14 mouse cellular contexts compared by ENCODE assay signal in genomic region chr7:46556358-46557118, GRCm38 (mm10).
DNase-seq lines count a peak whose midpoint lies in the region; ATAC-seq and TF ChIP-seq lines count a peak whose summit lies in the region.
"Had no signal": no experiment of that assay in that cellular context is flagged by ENCODE, and none has a peak within 500 bp of the region (broad histone marks: within the 10 kb centered on the region; RNA-seq: fewer than 3 reads in every experiment).

No protein-coding gene starts in this region.

- intact Hi-C loops in gastrocnemius, adult 2 months (cut with DNase I): no loop called here

- no peak overlapping the region for H3K4me2 ChIP-seq in forebrain, embryonic 14.5 days (ENCODE audit: low read length)
- H3K4me2 ChIP-seq in hindbrain, postnatal 0 days (ENCODE audit: low read depth, low read length): no peak overlapping the region
- H3K4me2 ChIP-seq in neural tube, embryonic 14.5 days (ENCODE audit: low read depth, low read length): no peak overlapping the region
- H3K4me2 ChIP-seq: liver, embryonic 13.5 days had no signal

- ATAC-seq in forebrain, embryonic 14.5 days: peak; percentile 94
- ATAC-seq in hindbrain, postnatal 0 days: peak; percentile 71
- ATAC-seq in neural tube, embryonic 14.5 days (ENCODE audit: low read depth): peak; percentile 83
- ATAC-seq: intestine, embryonic 16.5 days had no signal

- H3K9me3 ChIP-seq in forebrain, embryonic 14.5 days (replicated peaks; ENCODE audit: control insufficient read depth, low read length): no peaks in the 10 kb centered on the region
- no peaks in the 10 kb centered on the region for H3K9me3 ChIP-seq in hindbrain, postnatal 0 days (ENCODE audit: low read length)
- H3K9me3 ChIP-seq in neural tube, embryonic 14.5 days (ENCODE audit: control insufficient read depth, low read length): no peaks in the 10 kb centered on the region
- H3K9me3 ChIP-seq: liver, embryonic 13.5 days had no signal

- TF ChIP-seq CTCF in hindbrain, postnatal 0 days (IDR thresholded peaks at IDR 0.05; ENCODE audit: low read depth): no peak
- no peak for TF ChIP-seq CTCF in gastrocnemius, adult 2 months (IDR thresholded peaks at IDR 0.05)

- H3K9ac ChIP-seq in forebrain, embryonic 14.5 days (ENCODE audit: low read length): peak overlapping the region; percentile 40; the same call in 1 of the 2 replicates
- H3K9ac ChIP-seq in hindbrain, postnatal 0 days (replicated peaks; ENCODE audit: low read length): no peak overlapping the region
- no peak overlapping the region for H3K9ac ChIP-seq in neural tube, embryonic 14.5 days (replicated peaks; ENCODE audit: low read depth, low read length)
- H3K9ac ChIP-seq: liver, embryonic 13.5 days had no signal

- DNase-seq in adrenal gland, postnatal 14 days: peak; percentile 2
- DNase-seq in adrenal gland, postnatal 10 days: no peak
- DNase-seq in forebrain, embryonic 14.5 days (ENCODE audit: low spot score): peak; percentile 88
- DNase-seq in hindbrain, postnatal 0 days (ENCODE audit: low spot score): peak; percentile 69
- DNase-seq in kidney, postnatal 4 days: no peak
- no peak for DNase-seq in thymus, postnatal 25 days
- DNase-seq in gastrocnemius, adult 2 months: no peak
- DNase-seq: cerebellum, postnatal 36 days; heart, adult 18-20 months; heart, postnatal 10 days; liver, embryonic 13.5 days; spleen, adult 18-20 months had no signal

- H3K27me3 ChIP-seq in forebrain, embryonic 14.5 days (replicated peaks; ENCODE audit: control insufficient read depth, insufficient read depth, low read length): no peaks in the 10 kb centered on the region
- no peaks in the 10 kb centered on the region for H3K27me3 ChIP-seq in hindbrain, postnatal 0 days (ENCODE audit: insufficient read depth, low read length)
- H3K27me3 ChIP-seq in neural tube, embryonic 14.5 days (ENCODE audit: control insufficient read depth, insufficient read depth, low read length): no peaks in the 10 kb centered on the region
- H3K27me3 ChIP-seq: liver, embryonic 13.5 days had no signal

- WGBS in forebrain, embryonic 14.5 days: 13% methylated on average over 13 of the region's 13 CpGs
- WGBS in hindbrain, postnatal 0 days: 30% methylated on average over 13 of the region's 13 CpGs
- 31% methylated on average over 13 of the region's 13 CpGs for WGBS in neural tube, embryonic 14.5 days

- no peak overlapping the region for H3K4me3 ChIP-seq in forebrain, embryonic 14.5 days (ENCODE audit: low read depth, low read length)
- H3K4me3 ChIP-seq in hindbrain, postnatal 0 days (ENCODE audit: low read length): no peak overlapping the region
- H3K4me3 ChIP-seq in neural tube, embryonic 14.5 days (ENCODE audit: low read depth, low read length): no peak overlapping the region
- no peak overlapping the region for H3K4me3 ChIP-seq in gastrocnemius, adult 2 months
- H3K4me3 ChIP-seq: liver, embryonic 13.5 days had no signal

- H3K4me1 ChIP-seq in forebrain, embryonic 14.5 days (ENCODE audit: control insufficient read depth, insufficient read depth, low read length): peaks cover 22% of the 10 kb centered on the region
- H3K4me1 ChIP-seq in hindbrain, postnatal 0 days (ENCODE audit: insufficient read depth, low read length): peaks cover 20% of the 10 kb centered on the region
- H3K4me1 ChIP-seq in neural tube, embryonic 14.5 days (ENCODE audit: control insufficient read depth, insufficient read depth, low read length): peaks cover 17% of the 10 kb centered on the region; the same call in 1 of the 2 replicates

- H3K36me3 ChIP-seq in forebrain, embryonic 14.5 days (ENCODE audit: control insufficient read depth, insufficient read depth, low read length): no peaks in the 10 kb centered on the region
- no peaks in the 10 kb centered on the region for H3K36me3 ChIP-seq in hindbrain, postnatal 0 days (ENCODE audit: insufficient read depth, low read length)
- no peaks in the 10 kb centered on the region for H3K36me3 ChIP-seq in neural tube, embryonic 14.5 days (ENCODE audit: control insufficient read depth, insufficient read depth, low read length)
- H3K36me3 ChIP-seq: liver, embryonic 13.5 days had no signal

- peak overlapping the region; percentile 10 for H3K27ac ChIP-seq in forebrain, embryonic 14.5 days (ENCODE audit: low read depth, low read length)
- H3K27ac ChIP-seq in hindbrain, postnatal 0 days: peak overlapping the region; percentile 27; the same call in 1 of the 2 replicates
- peak overlapping the region; percentile 36 for H3K27ac ChIP-seq in neural tube, embryonic 14.5 days (ENCODE audit: low read depth, low read length)
- no peak overlapping the region for H3K27ac ChIP-seq in gastrocnemius, adult 2 months
- H3K27ac ChIP-seq: liver, embryonic 13.5 days had no signal

Comparison
In these comparisons a context has a peak if more than half of its experiments do, and no peak if none do; other contexts are left out.
1. DNase-seq: peak in adrenal gland, postnatal 14 days (single experiment), forebrain, embryonic 14.5 days (single experiment) and hindbrain, postnatal 0 days (single experiment); none in adrenal gland, postnatal 10 days (single experiment), kidney, postnatal 4 days (0 of 2), thymus, postnatal 25 days (single experiment) and gastrocnemius, adult 2 months (single experiment).
2. Peak in every context shown above with its lines, with median percentiles within 50 percentile points of each other: ATAC-seq.